Mouse (Mus musculus) myocyte (in vitro differentiated cells): ENCODE results near the gene Cacna1e.

Experiments used
- E2F4 ChIP-seq: IDR thresholded peaks from one replicate; pipeline ENCODE4 v1.6.1; 2011; ENCODE audit warnings: mild to moderate bottlenecking, control low read depth, moderate library complexity; ENCODE audit not compliant: insufficient read depth
- MAX ChIP-seq: IDR thresholded peaks from one replicate; pipeline ENCODE4 v1.6.1; 2011; ENCODE audit warnings: low read depth, mild to moderate bottlenecking, control low read depth
- MYOD1 ChIP-seq, 3 experiments: IDR thresholded peaks; one replicate each; pipeline ENCODE4 v1.6.1; 2011; ENCODE audit warnings: control low read depth in 2 of 3, low read depth in 2 of 3, mild to moderate bottlenecking in 2 of 3, moderate library complexity in 1 of 3; ENCODE audit not compliant: insufficient read length in 2 of 3, control insufficient read depth in 1 of 3
- MYOG ChIP-seq, 3 experiments: IDR thresholded peaks; one replicate each; pipeline ENCODE4 v1.6.1; 2011; ENCODE audit warnings: control low read depth in 2 of 3, low read depth in 2 of 3, mild to moderate bottlenecking in 2 of 3; ENCODE audit not compliant: insufficient read length in 2 of 3, control insufficient read depth in 1 of 3, insufficient read depth in 1 of 3
- POLR2A ChIP-seq: IDR thresholded peaks from one replicate; pipeline ENCODE4 v1.6.1; 2011; ENCODE audit warnings: low read depth, mild to moderate bottlenecking, control low read depth, moderate library complexity; ENCODE audit not compliant: insufficient read length
- POLR2AphosphoS2 ChIP-seq: IDR thresholded peaks from one replicate; pipeline ENCODE4 v1.6.1; 2011; ENCODE audit warnings: low read depth, control low read depth; ENCODE audit not compliant: insufficient read length
- REST ChIP-seq: IDR thresholded peaks from one replicate; pipeline ENCODE4 v1.6.1; 2011; ENCODE audit warnings: mild to moderate bottlenecking, control low read depth, moderate library complexity; ENCODE audit not compliant: insufficient read depth, insufficient read length
- SRF ChIP-seq: IDR thresholded peaks from one replicate; pipeline ENCODE4 v1.6.1; 2011; ENCODE audit warnings: low read depth; ENCODE audit not compliant: control insufficient read depth, insufficient read length
- TCF12 ChIP-seq: IDR thresholded peaks from one replicate; pipeline ENCODE4 v1.6.1; 2011; ENCODE audit warnings: mild to moderate bottlenecking, control low read depth; ENCODE audit not compliant: poor library complexity, insufficient read depth, severe bottlenecking
- TCF3 ChIP-seq: IDR thresholded peaks from one replicate; pipeline ENCODE4 v1.6.1; 2011; ENCODE audit warnings: low read depth, control low read depth; ENCODE audit not compliant: insufficient read length
- USF1 ChIP-seq: IDR thresholded peaks from one replicate; pipeline ENCODE4 v1.6.1; 2011; ENCODE audit warnings: low read depth, mild to moderate bottlenecking, control low read depth, moderate library complexity

DNA sequence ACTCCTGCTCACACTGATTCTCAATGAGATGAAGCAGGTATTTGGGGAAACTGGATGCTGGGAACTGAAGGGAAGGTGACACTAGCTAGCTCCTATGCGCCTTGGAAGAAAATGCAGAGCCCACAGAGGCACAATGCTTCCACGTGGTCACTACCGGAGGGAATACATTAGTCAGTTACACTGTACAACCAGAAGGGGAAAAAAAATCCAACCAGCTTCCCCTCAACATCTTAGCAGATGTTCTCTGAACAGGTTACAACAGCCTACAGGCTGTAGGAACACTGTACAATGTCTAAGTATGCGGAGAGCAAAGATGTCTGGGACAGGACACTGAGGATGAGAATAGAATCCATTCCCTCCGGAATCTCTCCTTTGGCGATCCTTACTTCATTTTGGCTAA lies 161.2 kb downstream of the Cacna1e start:
- TF ChIP-seq REST (no peak), POLR2A (no peak), USF1 (no peak), MAX (no peak), TCF12 (no peak), E2F4 (no peak), MYOD1 (IDR thresholded peaks at IDR 0.05; ENCODE audit: control insufficient read depth in 1 of 3, insufficient read length in 2 of 3, low read depth in 2 of 3) (no peak), POLR2AphosphoS2 (no peak), MYOG (IDR thresholded peaks at IDR 0.05; ENCODE audit: control insufficient read depth in 1 of 3, insufficient read depth in 1 of 3, insufficient read length in 2 of 3, low read depth in 2 of 3) (no peak), TCF3 (no peak), SRF (no peak)
